Mouse (Mus musculus) neutrophil, adult 65 days (primary cell): Measurements from ENCODE around the gene Enkur. TPM values are rescaled to one million over a fixed set of nuclear protein-coding genes. Genes with fewer than 3 reads are reported as not detected.

Source experiments
- total RNA-seq: library from RNA; stranded (reverse); gene quantifications from 2 replicates; pipeline ENCODE4 v1.2.4, GENCODE M21; 2023

Gene Enkur
- 0.70 TPM in 1 of 2 replicates, not detected in the other for total RNA-seq

GRCm38 (mm10) chr2:21204912-21205830 is at the start of gene Enkur, which contains the start of gene Thnsl1:
Gene Enkur (minus strand): TSS chr2:21205365.
Gene Thnsl1 (plus strand): TSS chr2:21205724.

Other genes starting within 250 kb of the Enkur start
- 17.2 and 32.4 TPM in 2 replicates for gene Arhgap21, start 236.5 kb downstream of the Enkur start, total RNA-seq
- 0.44 and 0.61 TPM in 2 replicates for gene Thnsl1, start 359 bp upstream of the Enkur start, total RNA-seq
- gene Gpr158, start 162.2 kb upstream of the Enkur start, total RNA-seq = not detected in 2 replicates